Mouse (Mus musculus) adipose tissue, adult 10 weeks (tissue): ENCODE measurements around the gene Gm21961. TPM values are rescaled to one million over a fixed set of nuclear protein-coding genes. Genes with fewer than 3 reads are reported as not detected.

Experiments
- polyA plus RNA-seq: library from polyadenylated mRNA; stranded (reverse); fragments of 350-450 nt; fragmentation: Illumina TruSeq; extraction: RNeasy Lipid Tissue Mini Kit (QIAGEN cat#74804); gene quantifications from one replicate; pipeline ENCODE4 v1.2.3, GENCODE M21; 2014; ENCODE audit warnings: low read depth, low replicate concordance

Gene Gm21961
- not detected for polyA plus RNA-seq

DNA sequence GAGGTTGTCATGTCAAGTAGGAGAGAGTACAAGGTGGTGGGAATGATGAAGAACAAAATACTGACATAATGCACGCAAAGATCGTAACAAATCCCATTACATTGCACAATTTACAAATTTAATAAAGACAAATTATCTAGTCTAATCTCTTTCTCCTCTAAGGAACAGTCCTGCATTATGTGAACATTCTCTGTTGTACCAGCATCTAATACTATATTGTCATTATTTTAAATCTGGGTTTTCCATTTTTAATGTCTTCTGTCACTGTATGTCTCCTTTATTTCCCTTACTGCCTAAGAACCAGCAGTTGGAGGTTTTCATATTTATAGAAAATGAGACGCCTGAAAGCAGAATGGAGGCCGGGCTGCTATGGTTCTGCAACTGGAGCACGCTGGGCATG lies at the start of gene Gm21961:
Gene Gm21961, minus strand, starts transcription at position 101 of the 400 bp plus-strand sequence.

Other genes with a start within 250 kb of the Gm21961 start
- not detected for gene Gm21798, start 197.2 kb downstream of the Gm21961 start, polyA plus RNA-seq